Mouse (Mus musculus): ENCODE results near the gene BC030867.

BC030867 gene

DNA sequence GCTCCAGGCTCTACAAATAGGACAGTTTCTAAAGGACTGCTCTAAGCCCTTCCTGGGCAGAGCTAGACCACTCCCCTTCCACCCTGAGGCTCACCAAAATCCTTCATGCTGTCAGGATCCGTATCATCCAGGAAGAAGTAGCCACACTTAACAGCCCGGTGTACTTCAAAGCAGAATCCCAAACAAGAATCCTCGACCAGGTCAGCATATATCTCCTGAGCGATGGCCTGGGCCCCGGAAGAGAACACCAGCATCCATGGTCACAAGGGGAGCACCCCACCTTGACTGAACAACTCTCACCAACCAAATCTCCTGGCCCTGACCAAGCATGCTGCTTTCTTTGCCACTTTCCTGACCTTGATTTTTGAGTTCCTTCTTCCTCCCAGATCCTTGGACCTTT, 45.7 kb downstream of the BC030867 start:
- no peak for DNase-seq

DNA sequence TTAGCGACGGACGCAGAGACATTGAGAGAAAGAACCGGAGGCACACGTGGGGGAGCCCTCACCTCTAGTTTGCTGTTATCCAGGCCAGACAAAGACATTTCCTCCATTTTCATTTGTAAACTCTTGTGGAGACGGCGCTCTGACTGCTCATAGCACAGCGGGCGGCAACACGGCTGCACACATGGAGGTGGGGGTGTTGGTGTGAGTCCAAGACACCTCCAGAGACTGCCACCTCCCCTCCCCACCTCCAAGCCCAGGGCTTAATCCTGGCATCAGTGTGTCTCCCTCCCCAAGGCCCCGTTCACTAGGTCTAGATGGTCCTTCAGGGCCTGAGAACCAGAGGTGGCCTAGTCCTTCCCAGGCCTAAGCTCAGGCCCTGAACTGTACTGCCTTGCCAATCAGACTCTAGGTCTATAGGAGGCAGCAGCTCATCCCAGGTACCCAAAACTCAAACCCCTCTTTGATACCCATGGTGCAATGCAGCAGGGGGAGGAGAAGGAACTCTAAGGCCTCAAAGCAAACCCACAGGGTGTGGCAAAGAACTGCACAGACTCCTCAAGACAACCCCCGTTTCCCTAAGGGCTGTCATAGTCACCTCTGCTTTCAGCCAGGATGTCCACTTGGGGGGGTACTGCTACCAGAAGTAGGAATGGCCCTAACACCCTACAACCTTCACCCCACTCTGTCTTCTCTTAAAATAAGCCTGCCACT, 46.4 kb downstream of the BC030867 start:
- DNase-seq = no peak

DNA sequence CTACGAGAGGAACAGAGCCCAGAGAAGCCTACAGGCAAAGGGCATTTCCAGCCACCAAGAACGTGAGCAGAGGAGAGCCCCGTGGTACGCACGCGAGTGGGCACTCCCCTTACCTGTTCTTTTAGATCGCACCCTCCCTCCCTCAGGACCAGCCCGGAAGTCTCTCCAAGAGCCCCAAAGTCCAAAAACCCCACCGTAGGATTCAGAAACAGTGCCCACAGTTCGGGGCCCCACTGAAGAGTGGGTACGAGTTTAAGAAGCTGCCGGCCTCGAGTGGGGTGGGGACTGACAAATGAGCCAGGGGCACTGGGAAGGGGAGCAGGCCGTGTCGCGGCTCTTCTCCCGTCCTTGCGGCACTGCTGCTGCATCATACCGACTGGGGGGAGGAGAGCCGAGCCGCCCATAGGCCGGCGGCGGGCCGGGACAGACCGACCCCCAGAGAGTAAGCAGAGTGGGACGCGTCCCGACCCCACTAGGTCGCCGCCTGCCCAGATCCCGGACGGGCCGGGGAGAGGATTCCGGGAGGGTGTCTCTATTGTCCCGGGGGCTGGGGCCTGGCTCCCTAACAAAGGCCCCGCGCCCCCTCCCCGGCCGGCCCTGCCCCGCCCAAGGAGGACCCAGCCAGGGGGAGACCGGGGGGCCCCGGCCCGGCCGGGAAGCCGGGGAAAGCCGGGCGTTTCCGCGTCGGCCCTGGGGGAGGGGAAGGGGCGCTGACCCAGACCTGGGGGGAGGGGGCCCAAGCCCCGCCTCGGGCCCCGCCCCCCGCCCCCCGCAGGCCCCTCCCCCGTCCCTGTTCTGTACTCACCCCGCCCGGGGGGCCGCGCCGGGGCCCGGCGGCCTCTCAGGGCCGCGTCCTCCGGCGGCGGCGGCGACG, 47.2 kb downstream of the BC030867 start:
- DNase-seq = peak; percentile 85

DNA sequence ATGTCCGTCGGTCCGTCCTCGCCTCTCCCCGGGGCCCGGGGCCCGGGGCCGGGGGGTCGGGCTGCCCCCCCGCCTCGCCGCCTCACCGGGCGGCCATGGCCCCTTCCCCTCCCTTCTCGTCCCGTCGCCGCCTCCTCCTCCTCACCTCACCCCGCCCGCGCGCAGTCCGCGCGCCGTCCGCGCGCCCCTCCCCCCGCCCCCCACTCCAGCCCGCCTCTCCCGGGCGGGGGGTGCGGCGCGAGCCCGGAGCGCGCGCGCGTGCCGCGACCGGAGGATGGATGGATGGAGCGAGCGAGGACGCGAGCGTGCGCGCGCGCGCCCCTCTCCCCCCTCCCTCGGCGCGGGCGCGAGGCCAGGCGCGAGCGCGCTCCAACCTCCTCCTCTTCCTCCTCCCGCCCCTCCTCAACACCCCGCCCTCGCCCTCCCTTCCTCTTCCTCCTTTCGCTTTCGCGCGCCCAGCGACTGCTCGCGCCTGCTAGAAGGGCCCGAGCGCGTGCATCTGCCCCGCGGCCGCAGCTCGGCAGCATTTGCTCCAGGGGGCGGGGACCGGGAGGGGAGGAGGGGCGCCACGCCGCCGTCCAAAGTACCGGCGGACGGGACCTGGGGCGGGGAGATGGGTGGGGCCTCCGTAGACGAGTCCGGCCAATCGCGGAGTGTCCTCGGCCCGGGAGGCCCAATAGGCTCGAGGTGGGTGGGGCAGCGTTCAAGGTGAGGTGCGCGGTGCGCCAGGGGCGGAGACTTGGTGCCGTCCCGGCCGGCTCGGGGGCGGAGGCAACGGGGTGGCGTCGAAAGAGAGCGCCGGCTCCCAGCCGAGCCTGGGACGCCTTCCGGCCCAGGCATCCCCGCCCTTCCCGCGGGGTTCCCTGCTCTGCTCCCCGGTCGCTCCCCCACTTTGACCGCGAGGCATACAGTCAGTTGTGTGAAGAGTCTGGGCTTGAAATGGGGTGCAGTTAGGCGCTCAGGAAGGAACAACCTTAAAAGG, 48.1 kb downstream of the BC030867 start, which contains the start of gene Atxn7l3:
Gene Atxn7l3, minus strand, starts transcription at position 141 of the 982 bp plus-strand sequence.
- DNase-seq = peak; percentile 99

DNA sequence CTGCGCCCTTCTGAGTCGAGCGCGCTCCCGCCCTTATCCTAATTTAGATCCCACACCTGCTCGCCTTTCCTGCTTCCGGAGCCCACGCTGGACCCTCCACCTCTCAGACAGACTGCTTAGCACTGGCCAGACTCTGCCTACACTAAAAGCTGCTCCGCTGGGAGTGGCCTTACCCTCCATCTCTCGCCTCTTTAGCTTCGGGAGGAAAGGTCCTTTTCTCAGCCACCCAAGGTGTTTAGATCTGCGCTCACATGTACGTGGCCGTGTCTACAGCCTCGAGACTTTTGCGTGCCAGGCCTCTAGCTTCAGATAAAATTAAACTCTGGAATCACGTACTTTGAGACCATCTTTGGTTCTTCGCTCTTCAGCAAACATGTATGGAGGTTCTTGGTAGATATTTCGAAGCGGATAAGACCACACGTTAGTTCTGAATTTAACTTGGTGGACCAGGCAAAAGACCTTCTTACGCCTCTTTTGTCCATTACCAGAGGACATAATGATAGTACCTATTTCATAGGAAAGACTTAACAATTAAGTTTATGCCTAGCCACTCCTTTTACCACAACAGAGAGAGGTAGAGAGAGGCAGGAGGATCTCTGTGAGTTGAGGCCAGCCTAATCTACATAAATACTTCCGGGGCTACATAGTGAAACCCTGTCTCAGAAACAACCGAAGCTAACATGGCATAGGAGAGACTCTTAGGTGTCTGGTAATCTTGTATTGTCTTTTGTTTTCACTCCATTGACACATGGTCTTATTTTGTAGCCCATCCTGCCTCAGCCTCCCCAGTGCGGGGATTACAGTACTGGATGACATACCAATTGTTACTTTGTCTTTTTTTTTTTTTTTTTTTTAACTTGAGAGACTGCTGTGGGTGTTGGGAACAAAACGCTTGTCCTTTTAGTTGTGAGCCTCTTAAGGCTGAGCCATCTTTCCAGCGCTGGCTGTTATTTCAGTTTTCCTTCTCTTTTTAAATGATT, 49.2 kb downstream of the BC030867 start:
- no peak for DNase-seq

DNA sequence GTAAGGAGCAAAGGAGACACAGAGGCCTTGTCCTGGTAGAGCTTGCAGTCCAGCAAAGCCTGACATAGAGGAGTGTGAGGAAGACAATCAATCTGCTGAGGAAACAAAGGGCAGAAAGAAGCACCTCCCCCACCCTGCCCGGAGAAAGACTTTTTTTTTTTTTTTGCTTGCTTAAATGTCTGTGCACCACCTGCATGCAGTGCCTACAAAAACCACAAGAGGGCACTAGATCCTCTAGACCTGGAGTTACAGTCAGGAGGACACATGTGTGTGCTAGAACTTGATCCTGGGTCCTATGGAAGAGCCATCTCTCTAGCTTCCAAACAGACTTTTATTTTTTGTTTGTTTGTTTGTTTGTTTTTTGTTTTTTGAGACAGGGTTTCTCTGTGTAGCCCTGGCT, 51.2 kb downstream of the BC030867 start:
- DNase-seq = peak; percentile 68

DNA sequence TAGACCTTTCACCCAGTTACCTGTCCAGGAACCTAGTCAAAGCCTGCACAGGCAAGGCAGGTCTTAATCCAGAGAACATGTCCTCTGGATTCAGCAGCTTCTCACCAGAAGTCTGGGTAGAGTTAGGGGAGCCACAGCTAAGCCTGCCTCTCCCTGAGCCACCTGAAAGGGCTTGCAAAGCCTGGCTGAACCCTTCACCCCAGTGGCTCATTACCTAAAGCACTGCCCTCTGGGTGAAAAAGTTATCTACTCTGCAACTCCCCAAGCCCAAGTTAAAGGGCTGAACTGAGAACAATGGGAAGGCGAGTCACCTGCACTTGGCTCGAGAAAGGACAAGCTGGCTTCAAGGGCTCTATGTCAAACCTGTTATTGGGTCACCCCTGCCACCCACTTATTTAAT, 55.5 kb downstream of the BC030867 start:
- no peak for DNase-seq

DNA sequence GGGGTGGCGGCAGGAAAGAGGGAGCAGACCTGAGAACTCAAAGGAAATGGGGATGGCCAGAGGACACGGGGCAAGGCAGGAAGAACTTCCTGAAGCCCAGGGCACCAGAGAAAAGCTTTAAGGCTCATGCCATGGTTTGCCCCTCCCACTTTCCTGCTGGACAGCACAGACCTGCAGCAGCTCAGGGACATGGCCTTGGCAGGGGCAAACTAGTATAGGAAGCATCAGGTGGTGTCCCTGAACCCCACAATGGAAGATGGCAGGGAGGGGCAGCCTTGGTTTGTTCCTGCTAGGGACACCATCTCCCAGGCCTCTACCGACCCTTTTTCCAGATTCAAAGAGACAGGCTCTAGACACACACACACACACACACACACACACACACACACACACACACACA, 56.7 kb downstream of the BC030867 start:
- no peak for DNase-seq

DNA sequence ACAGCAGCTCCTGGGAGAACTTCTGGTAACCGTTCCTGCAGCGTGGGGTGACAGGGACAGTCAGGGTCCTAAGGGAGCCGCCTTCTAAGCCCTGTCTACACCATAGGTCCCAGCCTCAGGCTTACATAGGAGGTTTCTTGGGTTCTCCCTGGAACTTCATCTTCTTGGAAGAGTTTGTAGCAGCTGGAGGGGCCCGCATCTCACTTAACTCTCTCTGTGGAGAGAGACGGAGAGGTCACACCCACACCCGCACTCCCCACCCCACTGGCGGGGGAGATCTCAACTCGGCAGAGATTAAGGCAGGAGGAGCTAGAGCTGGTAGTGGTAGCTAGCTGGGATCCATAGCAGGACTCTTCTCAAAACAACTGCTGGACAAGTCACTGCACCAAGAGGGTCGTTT, 59.4 kb downstream of the BC030867 start:
- no peak for DNase-seq

DNA sequence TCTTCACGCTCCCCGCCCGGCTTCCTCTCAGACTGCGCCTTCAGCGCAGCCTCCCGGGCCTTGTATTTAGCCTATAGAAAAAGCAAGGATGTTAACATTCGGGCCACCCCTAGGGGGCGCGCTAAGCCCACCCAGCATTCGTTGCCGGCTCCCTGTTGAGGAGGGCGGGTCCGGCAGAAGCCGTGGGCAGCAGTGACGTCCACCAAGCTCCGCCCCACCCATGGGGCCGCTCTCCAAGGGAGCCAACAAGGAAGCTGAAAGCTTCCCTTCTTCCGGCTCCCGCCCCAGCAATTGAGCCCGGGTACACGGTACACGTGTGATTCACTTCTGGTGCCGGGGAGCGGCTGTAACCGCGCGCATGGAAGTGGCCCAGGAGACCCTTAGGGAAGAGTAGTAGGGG, 60.3 kb downstream of the BC030867 start:
- peak; percentile 98 for DNase-seq

DNA sequence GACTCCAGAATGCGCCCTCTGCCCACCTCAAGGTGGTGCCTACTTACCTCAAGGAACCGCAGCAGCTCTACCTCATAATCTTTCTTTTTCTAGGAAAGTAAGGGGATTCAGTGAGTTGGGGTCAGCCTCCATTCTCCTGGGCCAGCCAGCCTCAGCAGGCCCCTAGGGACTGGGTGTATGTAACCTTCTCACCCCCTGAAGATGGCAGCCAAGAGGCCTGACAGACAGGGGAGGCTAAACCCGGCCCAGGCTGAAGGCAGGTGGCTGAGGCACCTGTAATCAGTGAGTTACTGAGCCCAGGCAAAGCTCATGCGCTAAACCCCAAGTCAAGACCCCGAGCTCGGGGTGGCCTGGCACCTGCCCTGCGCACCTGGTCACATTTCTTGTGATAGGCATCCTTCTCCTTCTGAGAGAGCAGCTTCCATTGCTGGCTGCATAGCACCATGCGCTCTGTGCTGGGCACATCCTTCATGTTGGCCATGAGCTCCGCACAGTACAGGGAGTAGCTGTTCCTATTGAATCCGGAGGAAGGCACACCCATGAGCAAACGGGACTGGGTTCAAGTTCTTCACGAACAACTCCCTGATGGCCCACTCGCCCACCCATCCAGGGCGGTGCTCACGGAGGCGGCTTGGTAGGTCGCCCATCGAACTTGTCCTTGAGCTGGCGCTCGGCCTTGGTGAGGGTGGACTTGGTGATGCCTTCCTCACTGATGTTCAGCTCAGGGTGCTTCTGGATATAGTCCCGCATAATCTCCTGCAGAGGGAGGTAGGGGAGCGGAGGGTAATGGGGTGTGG, 61.3 kb downstream of the BC030867 start:
- no peak for DNase-seq

DNA sequence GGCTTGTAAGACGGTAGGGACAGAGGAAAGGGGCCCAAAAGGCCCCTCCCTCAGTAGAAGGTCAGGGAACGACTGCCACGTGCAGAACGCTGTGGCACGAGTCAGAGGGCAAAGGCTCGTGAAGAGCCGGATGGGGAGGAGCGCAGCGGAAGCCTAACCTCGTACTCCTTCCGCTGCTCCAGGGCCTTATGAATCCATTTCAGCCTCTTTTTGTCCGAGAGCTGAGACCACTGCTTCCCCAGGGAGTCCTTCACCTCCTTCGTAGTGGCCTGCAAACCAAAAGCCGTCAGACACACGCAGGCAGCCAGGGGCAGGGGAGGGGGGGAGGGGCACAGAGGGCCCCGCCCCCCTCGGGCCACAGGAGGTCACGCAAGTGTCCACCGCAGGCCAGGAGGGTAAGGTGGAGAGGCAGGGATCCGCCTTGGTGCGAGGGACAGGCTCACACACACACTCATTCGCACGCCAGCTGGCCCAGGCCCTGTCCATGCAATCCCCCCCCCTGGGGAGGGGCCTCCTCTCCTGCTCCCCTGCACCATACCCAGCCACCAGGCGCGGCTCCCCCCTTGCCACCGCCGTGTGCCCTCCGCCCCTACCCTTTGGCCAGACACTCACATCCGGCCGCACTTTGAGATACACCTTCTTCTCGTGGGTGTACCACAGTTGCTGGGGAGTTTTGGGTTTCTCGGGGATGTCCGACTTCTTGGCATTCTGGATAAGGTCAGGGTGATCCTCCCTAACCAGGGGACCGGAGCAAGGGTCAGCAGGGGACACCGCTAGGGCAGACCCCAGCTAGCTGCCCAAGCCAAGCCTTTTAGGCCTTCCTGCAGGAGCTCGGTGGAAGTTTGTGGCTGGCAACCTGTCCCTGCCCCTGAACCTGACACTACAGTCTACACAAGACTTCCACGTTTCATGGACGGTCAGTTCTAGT, 62.4 kb downstream of the BC030867 start:
- no peak for DNase-seq

DNA sequence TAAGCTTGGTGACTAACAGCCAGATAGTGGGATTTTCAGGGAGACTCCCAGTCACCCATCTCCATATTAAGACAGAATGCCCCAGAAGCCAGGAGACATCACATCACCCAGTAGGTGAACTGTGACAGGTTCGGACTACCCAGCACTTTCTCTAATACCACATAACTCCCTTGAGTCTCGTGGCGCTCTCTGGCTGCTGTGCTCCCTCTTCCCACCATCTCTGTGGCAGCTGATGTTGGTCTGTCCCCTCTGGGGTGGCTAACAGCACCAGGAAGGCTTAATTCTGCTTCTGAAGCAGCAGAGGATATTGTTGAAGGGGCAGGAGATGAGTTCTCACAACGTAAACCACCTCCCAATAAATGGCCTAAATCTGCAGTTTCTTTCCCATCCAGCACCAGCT, 63.3 kb downstream of the BC030867 start:
- DNase-seq = no peak

DNA sequence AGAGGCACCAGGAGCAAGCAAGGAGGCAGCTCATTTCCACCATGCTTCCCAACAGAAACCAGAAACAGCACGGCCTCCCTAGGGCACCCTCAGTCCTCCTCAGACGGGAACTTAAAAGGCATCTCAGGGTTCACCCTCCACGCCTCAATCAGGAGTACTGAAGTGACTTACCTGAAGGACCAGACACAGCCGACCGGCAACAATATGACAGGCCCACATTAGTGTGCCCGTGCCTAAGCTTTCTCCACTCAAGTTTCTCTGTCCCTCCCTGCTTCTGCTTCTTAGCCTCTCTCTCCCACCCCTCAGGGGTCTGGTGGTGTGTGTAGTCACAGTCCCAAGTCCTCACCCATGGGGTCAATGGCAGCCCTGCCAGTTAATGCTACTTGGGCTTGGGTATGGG, 63.9 kb downstream of the BC030867 start:
- DNase-seq = no peak

DNA sequence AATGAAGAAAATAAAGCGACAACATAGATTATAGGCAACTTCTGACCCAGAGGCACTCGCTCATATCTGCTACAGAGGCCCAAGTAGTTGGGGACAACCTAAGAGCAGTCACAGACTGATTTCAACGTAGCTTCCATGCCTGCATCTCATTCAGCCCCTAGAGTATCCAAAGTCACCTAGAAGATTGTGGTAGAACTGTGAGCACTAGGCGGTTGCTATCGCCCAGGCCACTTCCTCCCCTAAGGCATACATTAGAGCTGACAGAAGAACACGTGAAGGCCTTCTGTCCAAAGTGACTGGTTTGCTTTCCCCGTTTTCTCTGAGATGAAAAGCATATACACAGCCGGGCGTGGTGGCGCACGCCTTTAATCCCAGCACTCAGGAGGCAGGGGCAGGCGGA, 65.6 kb downstream of the BC030867 start:
- DNase-seq = no peak
